Mouse (Mus musculus) ES-E14 (cell line): ENCODE measurements around the gene 1700008O03Rik.

Experiments used
- CHD2 ChIP-seq: IDR thresholded peaks from 2 replicates; pipeline ENCODE4 v1.6.1; 2014; ENCODE audit warnings: mild to moderate bottlenecking, low read depth, low read length, inconsistent platforms
- HCFC1 ChIP-seq: IDR thresholded peaks from 2 replicates; pipeline ENCODE4 v1.6.1; 2012; ENCODE audit warnings: low read length, inconsistent platforms, borderline replicate concordance; ENCODE audit not compliant: insufficient read depth
- MAFK ChIP-seq: IDR thresholded peaks from 2 replicates; pipeline ENCODE4 v1.6.1; 2014; ENCODE audit warnings: mild to moderate bottlenecking, low read depth, low read length, inconsistent platforms; ENCODE audit not compliant: insufficient read depth
- ZC3H11A ChIP-seq: IDR thresholded peaks from 2 replicates; pipeline ENCODE4 v1.6.1; 2012; ENCODE audit warnings: low read depth, mild to moderate bottlenecking, inconsistent platforms, low read length, borderline replicate concordance
- ZNF384 ChIP-seq: IDR thresholded peaks from 2 replicates; pipeline ENCODE4 v1.6.1; 2012; ENCODE audit warnings: low read depth, low read length, inconsistent platforms

GRCm38 (mm10) chr7:44360792-44361301 lies 24.8 kb downstream of the 1700008O03Rik start:
- TF ChIP-seq MAFK (no peak), ZNF384 (no peak), ZC3H11A (no peak), CHD2 (no peak), HCFC1 (no peak)
